ENCODE assay signal across 8 mouse cellular contexts in the genomic region with DNA sequence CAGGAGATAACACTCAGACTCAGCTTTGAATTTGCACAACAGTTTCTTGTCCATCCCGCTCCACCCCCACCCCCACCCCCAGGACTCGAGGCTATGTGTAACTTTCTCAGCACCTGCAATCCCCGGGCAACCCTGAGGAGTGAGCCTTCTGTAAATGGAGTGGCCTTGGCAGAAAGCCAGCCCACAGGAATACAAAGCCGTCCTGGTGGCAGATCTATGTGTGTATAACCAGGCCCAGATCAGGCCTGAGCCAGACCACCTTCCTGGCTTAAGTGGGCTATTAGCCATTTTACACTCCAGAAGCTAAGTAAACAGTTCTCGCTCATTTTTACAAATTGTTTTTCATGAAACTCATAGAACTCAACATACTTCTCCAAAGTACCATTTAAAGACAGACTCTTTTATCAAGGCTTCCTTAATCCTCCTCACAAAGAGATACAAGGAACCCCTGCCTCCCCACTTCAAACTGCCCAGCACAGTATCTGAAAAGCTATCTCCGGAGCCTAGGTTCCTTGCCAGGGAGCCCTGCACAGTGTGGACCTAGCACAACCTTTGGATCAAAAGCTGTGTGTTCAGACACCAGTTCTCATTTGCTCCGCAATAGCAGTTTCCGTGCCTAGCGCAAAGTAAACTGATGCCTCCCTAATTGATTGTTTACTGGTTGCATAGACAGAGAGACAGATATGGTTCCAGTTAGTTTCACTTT. TPM values are rescaled to one million over a fixed set of nuclear protein-coding genes. Genes with fewer than 3 reads are reported as not detected.
DNase-seq lines count a peak whose midpoint lies in the region; ATAC-seq lines count a peak whose summit lies in the region.

No protein-coding gene starts in this region.

- no peak for ATAC-seq in liver, embryonic 13.5 days (ENCODE audit: low read depth)
- peak; percentile 90 for ATAC-seq in stomach, embryonic 16.5 days (ENCODE audit: insufficient read depth, low FRiP score)

- H3K36me3 ChIP-seq in liver, embryonic 13.5 days: peaks cover 72% of the 10 kb centered on the region
- H3K36me3 ChIP-seq in stomach, embryonic 16.5 days (ENCODE audit: control insufficient read depth, insufficient read depth, low read length): 0 out of 2 replicates have a peak, but pooled peaks cover 3% of the 10 kb centered on the region

- DNase-seq in cerebellum, adult 18-20 months: peak; percentile 37 to 49
- DNase-seq in cerebellum, adult 11 months: no peak
- peak; percentile 40 for DNase-seq in right cerebral cortex, postnatal 14 days
- DNase-seq in right cerebral cortex, postnatal 25 days: no peak
- peak; percentile 39 to 47 for DNase-seq in heart, postnatal 36 days
- no peak for DNase-seq in liver, embryonic 13.5 days
- no peak for DNase-seq in gastrocnemius, adult 18-20 months (ENCODE audit: low spot score)

- no peak overlapping the region for H3K4me3 ChIP-seq in liver, embryonic 13.5 days (replicated peaks)
- no peak overlapping the region for H3K4me3 ChIP-seq in stomach, embryonic 16.5 days (replicated peaks; ENCODE audit: low read length)

- intact Hi-C loops in heart, postnatal 36 days (cut with DNase I): no loop called here

- 65% methylated on average over 9 of the region's 9 CpGs for WGBS in liver, embryonic 13.5 days (ENCODE audit: insufficient replicate concordance)
- 31% methylated on average over 9 of the region's 9 CpGs for WGBS in stomach, embryonic 16.5 days

- H3K27me3 ChIP-seq in liver, embryonic 13.5 days: no peaks in the 10 kb centered on the region
- no peaks in the 10 kb centered on the region for H3K27me3 ChIP-seq in stomach, embryonic 16.5 days (ENCODE audit: control insufficient read depth, insufficient read depth, low read length)

- H3K9ac ChIP-seq in liver, embryonic 13.5 days: no peak overlapping the region
- 0 out of 2 replicates have a peak overlapping the region, but pooled peaks have one; percentile 30 for H3K9ac ChIP-seq in stomach, embryonic 16.5 days (ENCODE audit: low read length)

- peaks cover 61% of the 10 kb centered on the region for H3K4me1 ChIP-seq in liver, embryonic 13.5 days (replicated peaks)
- peaks cover 30% of the 10 kb centered on the region for H3K4me1 ChIP-seq in stomach, embryonic 16.5 days (ENCODE audit: control insufficient read depth, insufficient read depth, low read length)

- no peak overlapping the region for H3K4me2 ChIP-seq in liver, embryonic 13.5 days
- H3K4me2 ChIP-seq in stomach, embryonic 16.5 days (ENCODE audit: low read depth, low read length): 0 out of 2 replicates have a peak overlapping the region, but pooled peaks have one; percentile 1

- peak overlapping the region; percentile 47; the same call in 1 of the 2 replicates for H3K27ac ChIP-seq in liver, embryonic 13.5 days
- peak overlapping the region; percentile 62 for H3K27ac ChIP-seq in stomach, embryonic 16.5 days (ENCODE audit: low read length)

- H3K9me3 ChIP-seq in liver, embryonic 13.5 days (replicated peaks): no peaks in the 10 kb centered on the region
- H3K9me3 ChIP-seq in stomach, embryonic 16.5 days (replicated peaks; ENCODE audit: control insufficient read depth, low read length): no peaks in the 10 kb centered on the region

RNA-seq across cellular contexts. Expression of a gene that starts 7.7 kb away (rescaled TPM):
- 1 to 10 TPM; 8.3 to 9.5 TPM for total RNA-seq in heart, postnatal 36 days (2021)
- polyA plus RNA-seq in liver, embryonic 13.5 days (2015; fragmentation: Nextera tagmentation; extraction: Ambion mirVana): 18.9 and 21.1 TPM in 2 replicates
- 17.9 and 19.0 TPM in 2 replicates for polyA plus RNA-seq in stomach, embryonic 16.5 days (2015; fragmentation: Nextera tagmentation; extraction: Ambion mirVana)
- 1 to 10 TPM; 3.2 to 4.7 TPM for total RNA-seq in gastrocnemius, adult 18-20 months (2021)

RNA-seq across cellular contexts. Expression of a gene that starts 11.0 kb away (rescaled TPM):
- 10 to 100 TPM; 10.2 to 10.4 TPM for total RNA-seq in heart, postnatal 36 days (2021)
- polyA plus RNA-seq in liver, embryonic 13.5 days (2015; fragmentation: Nextera tagmentation; extraction: Ambion mirVana): 5.2 and 5.5 TPM in 2 replicates
- 23.7 and 26.0 TPM in 2 replicates for polyA plus RNA-seq in stomach, embryonic 16.5 days (2015; fragmentation: Nextera tagmentation; extraction: Ambion mirVana)
- 1 to 10 TPM; 6.8 to 7.3 TPM for total RNA-seq in gastrocnemius, adult 18-20 months (2021)

RNA-seq across cellular contexts. Expression of a gene that starts 37.8 kb away (rescaled TPM):
- total RNA-seq in heart, postnatal 36 days (2021): 1 to 10 TPM; 1.4 to 2.3 TPM
- 0.03 TPM in 1 of 2 replicates, not detected in the other for polyA plus RNA-seq in liver, embryonic 13.5 days (2015; fragmentation: Nextera tagmentation; extraction: Ambion mirVana)
- polyA plus RNA-seq in stomach, embryonic 16.5 days (2015; fragmentation: Nextera tagmentation; extraction: Ambion mirVana): 1.3 TPM in 2 replicates
- total RNA-seq in gastrocnemius, adult 18-20 months (2021): 1 to 10 TPM; 1.6 to 1.9 TPM

RNA-seq across cellular contexts. Expression of a gene that starts 37.8 kb away (rescaled TPM):
- total RNA-seq in heart, postnatal 36 days (2021): 10 to 100 TPM; 28.5 to 30.4 TPM
- 3.8 and 4.2 TPM in 2 replicates for polyA plus RNA-seq in liver, embryonic 13.5 days (2015; fragmentation: Nextera tagmentation; extraction: Ambion mirVana)
- polyA plus RNA-seq in stomach, embryonic 16.5 days (2015; fragmentation: Nextera tagmentation; extraction: Ambion mirVana): 120 and 128 TPM in 2 replicates
- 10 to 100 TPM; 15.6 to 20.8 TPM for total RNA-seq in gastrocnemius, adult 18-20 months (2021)

Comparison
In these comparisons a context has a peak if more than half of its experiments do, and no peak if none do; other contexts are left out.
1. DNase-seq: peak in cerebellum, adult 18-20 months (2 of 2), right cerebral cortex, postnatal 14 days (single experiment) and heart, postnatal 36 days (2 of 2); none in cerebellum, adult 11 months (single experiment), right cerebral cortex, postnatal 25 days (single experiment), liver, embryonic 13.5 days (single experiment) and gastrocnemius, adult 18-20 months (single experiment).